Mouse (Mus musculus): ENCODE measurements around the gene Krt10.

- no peak for TF ChIP-seq CTCF (IDR thresholded peaks at IDR 0.05; ENCODE audit: control insufficient read depth, insufficient read depth, insufficient replicate concordance, low read depth, low read length)
- TF ChIP-seq POLR2A (IDR thresholded peaks at IDR 0.05; ENCODE audit: control insufficient read depth, low read depth, low read length) = no peak
These were observed 51.3 kb downstream of the Krt10 start, which contains the start of gene Krt26 for GRCm38 (mm10) chr11:99337866-99338265.
